ENCODE assay signal across 8 mouse cellular contexts in genomic region chr4:97745296-97746105, GRCm38 (mm10). TPM values are rescaled to one million over a fixed set of nuclear protein-coding genes. Genes with fewer than 3 reads are reported as not detected.
DNase-seq lines count a peak whose midpoint lies in the region; ATAC-seq and TF ChIP-seq lines count a peak whose summit lies in the region.

No protein-coding gene starts in this region.

- TF ChIP-seq CTCF in CH12.LX (conservative IDR thresholded peaks at IDR 0.05 in 1 of 2, IDR thresholded peaks at IDR 0.05 in 1 of 2; ENCODE audit: low read depth in 2 of 2, low read length in 2 of 2): no peak
- peak; percentile 80 for TF ChIP-seq CTCF in liver, postnatal 0 days (IDR thresholded peaks at IDR 0.05; ENCODE audit: low read depth)

- no peak overlapping the region for H3K4me2 ChIP-seq in CH12.LX (ENCODE audit: insufficient read depth, low read depth, poor library complexity, severe bottlenecking)
- peak overlapping the region; percentile 76 for H3K4me2 ChIP-seq in forebrain, embryonic 15.5 days (replicated peaks)
- H3K4me2 ChIP-seq in liver, postnatal 0 days (ENCODE audit: low read depth, low read length): peak overlapping the region; percentile 90

- H3K36me3 ChIP-seq in CH12.LX (replicated peaks in 1 of 2; ENCODE audit: control insufficient read depth in 1 of 2, insufficient read depth in 1 of 2, low read length in 1 of 2): no peaks in the 10 kb centered on the region
- no peaks in the 10 kb centered on the region for H3K36me3 ChIP-seq in forebrain, embryonic 15.5 days
- H3K36me3 ChIP-seq in liver, postnatal 0 days (replicated peaks; ENCODE audit: insufficient read depth, low read length): no peaks in the 10 kb centered on the region

- intact Hi-C loops in heart, postnatal 14 days (cut with DNase I): loop anchor here (1.0 to 5.0 kb wide), 4 partner anchors 69 to 708 kb away; no protein-coding TSS in a partner anchor

- in situ Hi-C loops in CH12.LX (cut with MboI; ENCODE audit: low pct_ligation_motif_present, low pct_unique_long_range_greater_than_20kb, low sequenced_read_pairs): no loop called here

- no peak overlapping the region for H3K27ac ChIP-seq in CH12.LX (ENCODE audit: insufficient read depth, low read depth)
- H3K27ac ChIP-seq in forebrain, embryonic 15.5 days (replicated peaks): peak overlapping the region; percentile 56
- no peak overlapping the region for H3K27ac ChIP-seq in liver, postnatal 0 days (ENCODE audit: low read depth)

- no peak for DNase-seq in CH12.LX (ENCODE audit: extremely low read depth)
- DNase-seq in cerebellum, adult 11 months: peak; percentile 73
- DNase-seq in heart, postnatal 14 days: peak; percentile 84 to 90
- peak; percentile 81 for DNase-seq in layer of hippocampus, adult 11-12 months (ENCODE audit: low spot score)
- DNase-seq in liver, postnatal 0 days: peak; percentile 79
- DNase-seq in testis, postnatal 14 days (ENCODE audit: low spot score): peak; percentile 39

- dilution Hi-C loops in CH12.LX (cut with MboI; ENCODE audit: extremely low pct_ligation_motif_present, extremely low pct_unique_long_range_greater_than_20kb, low sequenced_read_pairs): no loop called here

- H3K9ac ChIP-seq in CH12.LX (ENCODE audit: insufficient read depth, low read depth): no peak overlapping the region
- peak overlapping the region; percentile 46 for H3K9ac ChIP-seq in forebrain, embryonic 15.5 days (replicated peaks)
- peak overlapping the region; percentile 55 for H3K9ac ChIP-seq in liver, postnatal 0 days (replicated peaks)

- peak; percentile 86 for ATAC-seq in forebrain, embryonic 15.5 days (replicated peaks)
- peak; percentile 78 for ATAC-seq in liver, postnatal 0 days
- peak; percentile 55; the same call in 1 of the 2 replicates for ATAC-seq in neutrophil, adult 5-6 weeks (ENCODE audit: extremely low read depth, insufficient number of reproducible peaks, low FRiP score, poor library complexity, severe bottlenecking)

- H3K4me3 ChIP-seq in CH12.LX (replicated peaks in 1 of 3; ENCODE audit: low read depth in 2 of 3, low read length in 2 of 3, poor library complexity in 1 of 3): no peak overlapping the region
- peak overlapping the region; percentile 36 for H3K4me3 ChIP-seq in forebrain, embryonic 15.5 days
- peak overlapping the region; percentile 45 for H3K4me3 ChIP-seq in liver, postnatal 0 days (ENCODE audit: low read depth, low read length)

- H3K27me3 ChIP-seq in CH12.LX (replicated peaks): no peaks in the 10 kb centered on the region
- H3K27me3 ChIP-seq in forebrain, embryonic 15.5 days: no peaks in the 10 kb centered on the region
- no peaks in the 10 kb centered on the region for H3K27me3 ChIP-seq in liver, postnatal 0 days (ENCODE audit: insufficient read depth, low read length)

- H3K9me3 ChIP-seq in CH12.LX (replicated peaks; ENCODE audit: low read length): peaks cover 45% of the 10 kb centered on the region
- no peaks in the 10 kb centered on the region for H3K9me3 ChIP-seq in forebrain, embryonic 15.5 days
- no peaks in the 10 kb centered on the region for H3K9me3 ChIP-seq in liver, postnatal 0 days (ENCODE audit: low read length)

- H3K79me2 ChIP-seq in CH12.LX (replicated peaks; ENCODE audit: control insufficient read depth, extremely low read depth, insufficient read depth, poor library complexity, severe bottlenecking): no peaks in the 10 kb centered on the region

- no peaks in the 10 kb centered on the region for H3K4me1 ChIP-seq in CH12.LX (ENCODE audit: control insufficient read depth in 1 of 2, insufficient read depth in 2 of 2)
- H3K4me1 ChIP-seq in forebrain, embryonic 15.5 days: peaks cover 17% of the 10 kb centered on the region
- peaks cover 4% of the 10 kb centered on the region; the same call in 1 of the 2 replicates for H3K4me1 ChIP-seq in liver, postnatal 0 days (ENCODE audit: insufficient read depth)

- TF ChIP-seq EP300 in CH12.LX (IDR thresholded peaks at IDR 0.05; ENCODE audit: low read length): no peak
- no peak for TF ChIP-seq EP300 in liver, postnatal 0 days (IDR thresholded peaks at IDR 0.05; ENCODE audit: low read depth)

- 3% methylated on average over 32 of the region's 32 CpGs for WGBS in forebrain, embryonic 15.5 days
- WGBS in liver, postnatal 0 days (ENCODE audit: insufficient replicate concordance): 9% methylated on average over 32 of the region's 32 CpGs

- TF ChIP-seq POLR2A in CH12.LX (IDR thresholded peaks at IDR 0.05; ENCODE audit: low read depth, low read length): no peak

- no peak; the same call in none of the 2 replicates for TF ChIP-seq RAD21 in CH12.LX (IDR thresholded peaks at IDR 0.05; ENCODE audit: low read depth, low read length)

TF ChIP-seq in CH12.LX, 34 proteins besides CTCF, POLR2A, EP300 and RAD21:
- no peak for TF ChIP-seq MAX (IDR thresholded peaks at IDR 0.05; ENCODE audit: low read length)
- no peak for TF ChIP-seq ZNF384 (IDR thresholded peaks at IDR 0.05; ENCODE audit: low read depth, low read length)
- no peak for TF ChIP-seq GABPA (IDR thresholded peaks at IDR 0.05; ENCODE audit: insufficient replicate concordance, low read depth, low read length)
- no peak for TF ChIP-seq USF2 (conservative IDR thresholded peaks at IDR 0.05; ENCODE audit: low read depth, low read length)
- no peak for TF ChIP-seq MXI1 (IDR thresholded peaks at IDR 0.05; ENCODE audit: low read depth, low read length)
- no peak for TF ChIP-seq E2F4 (IDR thresholded peaks at IDR 0.05; ENCODE audit: insufficient replicate concordance, low read depth, low read length)
- 0 out of 2 replicates have a peak, but pooled peaks have one; percentile 2 for TF ChIP-seq SMC3 (IDR thresholded peaks at IDR 0.05; ENCODE audit: low read depth, low read length)
- TF ChIP-seq HCFC1 (IDR thresholded peaks at IDR 0.05; ENCODE audit: low read depth, low read length): no peak
- TF ChIP-seq ZC3H11A (IDR thresholded peaks at IDR 0.05; ENCODE audit: low read depth, low read length): no peak

RNA-seq across cellular contexts. Expression of gene Nfia, which starts 27.0 kb away (rescaled TPM):
- total RNA-seq in CH12.LX (2012; rRNA removed) (not detected in 2 replicates), CH12.LX (2014; rRNA removed) (not detected in 2 replicates)
- not detected in 2 replicates for polyA plus RNA-seq in CH12.LX (2012; ENCODE audit: insufficient read length, low read depth)
- 98.3 and 101 TPM in 2 replicates for polyA plus RNA-seq in forebrain, embryonic 15.5 days (2015; fragmentation: Nextera tagmentation; extraction: Ambion mirVana)
- total RNA-seq in heart, postnatal 14 days (2021): 100 to 1,000 TPM; 159 to 170 TPM
- 9.9 TPM in 2 replicates for polyA plus RNA-seq in liver, postnatal 0 days (2015; fragmentation: Nextera tagmentation; extraction: Ambion mirVana)
- 11.3 and 11.4 TPM in 2 replicates for total RNA-seq in neutrophil, adult 5-6 weeks (2017)

RNA-seq across cellular contexts. Expression of gene E130114P18Rik, which starts 32.4 kb away (rescaled TPM):
- total RNA-seq in CH12.LX (2012; rRNA removed) (not detected in 2 replicates), CH12.LX (2014; rRNA removed) (not detected in 2 replicates)
- polyA plus RNA-seq in CH12.LX (2012; ENCODE audit: insufficient read length, low read depth): not detected in 2 replicates
- 39.8 and 45.7 TPM in 2 replicates for polyA plus RNA-seq in forebrain, embryonic 15.5 days (2015; fragmentation: Nextera tagmentation; extraction: Ambion mirVana)
- total RNA-seq in heart, postnatal 14 days (2021): not detected
- polyA plus RNA-seq in liver, postnatal 0 days (2015; fragmentation: Nextera tagmentation; extraction: Ambion mirVana): not detected in 2 replicates
- not detected in 2 replicates for total RNA-seq in neutrophil, adult 5-6 weeks (2017)

Comparison
In these comparisons a context has a peak if more than half of its experiments do, and no peak if none do; other contexts are left out.
1. H3K4me3 ChIP-seq: peak in forebrain, embryonic 15.5 days (single experiment) and liver, postnatal 0 days (single experiment); none in CH12.LX (0 of 3).
2. RNA of gene Nfia, which starts 27.0 kb away (total RNA-seq): 159 to 170 TPM in heart, postnatal 14 days; 11.3 to 11.4 TPM in neutrophil, adult 5-6 weeks and not detected in CH12.LX; every median in the first group is over 10 times any median in the second.
3. Peak in every context shown above with its lines, with median percentiles within 50 percentile points of each other: ATAC-seq.